Mouse (Mus musculus): Measurements from ENCODE around the gene Kcnn4. TPM values are rescaled to one million over a fixed set of nuclear protein-coding genes. Genes with fewer than 3 reads are reported as not detected.
A peak's percentile ranks its signal among the peaks of the same experiment; 100 is the strongest.

Kcnn4 gene
- total and polyA plus RNA-seq, 3 experiments, result 188 to 256 TPM; not detected in 1

DNA sequence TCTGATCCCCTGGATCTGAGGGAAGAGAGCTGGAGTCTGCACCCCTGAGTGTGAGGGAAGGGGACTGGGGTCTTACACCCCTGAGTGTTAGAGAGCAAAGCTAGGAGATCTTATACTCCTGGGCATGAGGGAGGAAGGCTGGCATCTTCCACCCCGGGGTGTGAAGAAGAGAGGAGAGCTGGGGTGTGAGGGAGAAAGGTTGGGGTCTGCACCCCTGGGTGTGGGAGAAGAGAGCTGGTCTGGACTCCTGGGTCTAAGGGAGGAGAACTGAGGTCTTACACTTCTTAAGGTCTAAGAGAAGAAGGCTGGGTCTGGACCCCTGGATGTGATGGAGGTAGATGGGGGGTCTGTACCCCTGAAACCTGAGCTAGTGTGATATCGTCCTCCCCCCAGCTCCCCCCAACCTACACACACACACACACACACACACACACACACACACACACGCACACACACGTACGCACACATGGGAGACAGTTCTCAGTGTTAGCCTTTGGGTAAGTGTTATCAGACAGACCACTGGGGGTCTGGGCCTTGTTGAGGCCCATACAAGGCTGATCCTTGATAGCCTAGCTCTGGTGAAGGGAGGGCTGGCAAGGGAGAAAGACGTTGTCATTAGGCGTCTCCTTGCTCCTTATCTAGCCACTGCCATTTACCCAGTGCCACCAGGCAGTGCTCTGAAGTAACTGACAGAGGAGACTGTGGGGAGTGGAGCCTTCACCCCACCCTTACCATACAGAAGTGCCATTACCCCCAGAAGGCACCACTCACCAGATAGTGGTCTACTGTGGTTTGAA lies 1.1 kb downstream of the Kcnn4 start:
- Histone ChIP-seq H3K4me3 (ENCODE audit: control insufficient read depth in 1 of 2, insufficient read depth in 1 of 2, low read depth in 2 of 2, low read length in 2 of 2) (peak overlapping the region; percentile 74 to 90), H3K27ac (ENCODE audit: control insufficient read depth, low read depth, low read length) (peak overlapping the region; percentile 97), H3K27me3 (ENCODE audit: control insufficient read depth in 1 of 2, insufficient read depth in 2 of 2, low read length in 2 of 2) (no peaks in the 10 kb centered on the region), H3K4me1 (ENCODE audit: control insufficient read depth in 1 of 2, insufficient read depth in 2 of 2, low read length in 2 of 2) (peaks cover 14 to 58% of the 10 kb centered on the region in 2 experiments), H3K36me3 (ENCODE audit: control insufficient read depth in 1 of 2, insufficient read depth in 2 of 2, low read length in 2 of 2) (peaks cover 2 to 19% of the 10 kb centered on the region in 2 experiments), H3K79me2 (ENCODE audit: control insufficient read depth, insufficient read depth, low read length, poor library complexity) (peaks cover 45% of the 10 kb centered on the region), H3K9ac (ENCODE audit: control insufficient read depth, low read depth, low read length, poor library complexity, severe bottlenecking) (peak overlapping the region; percentile 95), H3K9me3 (replicated peaks; ENCODE audit: insufficient read depth, low read length) (no peaks in the 10 kb centered on the region)
- DNase-seq (ENCODE audit: low read depth, low spot score), result peak; percentile 91
- TF ChIP-seq MAZ (IDR thresholded peaks at IDR 0.05; ENCODE audit: low read depth, low read length) (peak; percentile 80), ETS1 (IDR thresholded peaks at IDR 0.05; ENCODE audit: low read depth, low read length) (peak; percentile 82), POLR2AphosphoS5 (IDR thresholded peaks at IDR 0.05; ENCODE audit: borderline replicate concordance, low read depth, low read length) (peak; percentile 77; the same call in 1 of the 2 replicates), POLR2AphosphoS2 (IDR thresholded peaks at IDR 0.05; ENCODE audit: low read length) (peak; percentile 67; the same call in 1 of the 2 replicates), ZMIZ1 (IDR thresholded peaks at IDR 0.05; ENCODE audit: low read depth, low read length) (peak; percentile 67; the same call in 1 of the 2 replicates), POLR2A (IDR thresholded peaks at IDR 0.05; ENCODE audit: control insufficient read depth in 1 of 2, insufficient read depth in 1 of 2, low read depth in 1 of 2, low read length in 2 of 2, poor library complexity in 1 of 2) (peak in 1 of 2 experiments; percentile 89; a peak in 3 of 4 replicates), TAL1 (IDR thresholded peaks at IDR 0.05; ENCODE audit: low read length) (peak; percentile 75), E2F4 (IDR thresholded peaks at IDR 0.05; ENCODE audit: borderline replicate concordance, low read depth, low read length) (no peak), CHD1 (IDR thresholded peaks at IDR 0.05; ENCODE audit: low read depth, low read length) (no peak; the same call in 1 of the 2 replicates), MEF2A (IDR thresholded peaks at IDR 0.05; ENCODE audit: extremely low read depth, insufficient replicate concordance, low read depth, low read length, poor library complexity, severe bottlenecking) (no peak), ELF1 (IDR thresholded peaks at IDR 0.05; ENCODE audit: low read depth, low read length) (no peak), GATA1 (IDR thresholded peaks at IDR 0.05; ENCODE audit: low read depth, low read length) (peak; percentile 90), MYB (IDR thresholded peaks at IDR 0.05; ENCODE audit: low read depth, low read length) (peak; percentile 84), TBP (IDR thresholded peaks at IDR 0.05; ENCODE audit: low read depth, low read length) (peak; percentile 94), JUND (IDR thresholded peaks at IDR 0.05; ENCODE audit: low read depth, low read length) (no peak), NRF1 (IDR thresholded peaks at IDR 0.05; ENCODE audit: insufficient read depth, low read depth, low read length, poor library complexity, severe bottlenecking) (no peak), GABPA (IDR thresholded peaks at IDR 0.05; ENCODE audit: low read depth, low read length) (no peak), MYC (IDR thresholded peaks at IDR 0.05; ENCODE audit: low read depth, low read length) (peak; percentile 21; the same call in 1 of the 2 replicates), SIN3A (IDR thresholded peaks at IDR 0.05; ENCODE audit: low read length) (peak; percentile 80), EP300 (IDR thresholded peaks at IDR 0.05; ENCODE audit: low read depth in 1 of 2, low read length in 2 of 2) (peak; percentile 74 to 91), TCF12 (IDR thresholded peaks at IDR 0.05; ENCODE audit: low read depth, low read length) (peak; percentile 83), NELFE (IDR thresholded peaks at IDR 0.05; ENCODE audit: low read depth, low read length) (peak; percentile 63)
